Comparison of ENCODE assay signal across 11 mouse cellular contexts in the genomic region with DNA sequence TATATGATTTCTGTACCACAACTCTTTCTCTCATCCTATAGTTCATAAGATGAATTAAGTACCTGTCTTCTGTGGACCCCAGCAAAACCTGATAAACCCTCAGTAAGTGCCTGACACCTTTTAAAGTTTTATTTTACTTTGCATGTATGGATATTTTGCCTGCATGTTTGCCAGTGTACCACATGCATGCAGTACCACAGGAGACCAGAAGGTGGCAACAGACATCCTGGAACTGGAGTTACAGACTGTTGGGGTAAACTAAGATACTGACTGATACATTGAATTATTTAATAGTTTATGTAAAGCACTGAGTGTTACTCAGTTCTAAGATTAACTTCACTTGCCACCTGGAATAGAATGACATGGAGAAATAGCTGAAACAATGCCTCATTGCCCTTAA. TPM values are rescaled to one million over a fixed set of nuclear protein-coding genes. Genes with fewer than 3 reads are reported as not detected.
DNase-seq lines count a peak whose midpoint lies in the region; ATAC-seq and TF ChIP-seq lines count a peak whose summit lies in the region.
"Not testable (repeated sequence)": the region's sequence is repeated elsewhere in the genome, so short reads cannot be mapped to it uniquely, and the experiment has no call there.
"Had no signal": no experiment of that assay in that cellular context is flagged by ENCODE, and none has a peak within 500 bp of the region (broad histone marks: within the 10 kb centered on the region; RNA-seq: fewer than 3 reads in every experiment).

No protein-coding gene starts in this region.

- H3K9ac ChIP-seq in midbrain, postnatal 0 days (replicated peaks; ENCODE audit: low read length, poor library complexity, severe bottlenecking), result not testable (repeated sequence)

- not testable (repeated sequence) for H3K4me3 ChIP-seq in limb, embryonic 10.5 days; midbrain, postnatal 0 days (ENCODE audit: low read depth, low read length)

- not testable (repeated sequence) for H3K9me3 ChIP-seq in limb, embryonic 10.5 days (replicated peaks); midbrain, postnatal 0 days (ENCODE audit: low read length)

- H3K36me3 ChIP-seq in limb, embryonic 10.5 days; midbrain, postnatal 0 days (ENCODE audit: insufficient read depth, low read length): not testable (repeated sequence)

- ATAC-seq in midbrain, postnatal 0 days (ENCODE audit: low FRiP score), result not testable (repeated sequence)

- DNase-seq in B cell, adult 2 months, result peak; percentile 52 to 55
- peak; percentile 33 for DNase-seq in adrenal gland, postnatal 14 days
- peak; percentile 58 for DNase-seq in embryo, embryonic 10.5 days (ENCODE audit: low spot score)
- DNase-seq in heart, adult 8-10 months (ENCODE audit: low spot score), result peak; percentile 33
- peak; percentile 42 to 68 for DNase-seq in kidney, postnatal 25 days
- DNase-seq in limb, embryonic 10.5 days (ENCODE audit: low spot score), result peak; percentile 34
- peak; percentile 54 for DNase-seq in midbrain, postnatal 0 days (ENCODE audit: low spot score)
- DNase-seq in testis, postnatal 10 days (ENCODE audit: low spot score), result peak; percentile 63

- TF ChIP-seq CTCF in midbrain, postnatal 0 days (IDR thresholded peaks at IDR 0.05), result peak; percentile 86

- not testable (repeated sequence) for H3K27me3 ChIP-seq in limb, embryonic 10.5 days (ENCODE audit: low read depth, poor library complexity, severe bottlenecking); midbrain, postnatal 0 days (ENCODE audit: insufficient read depth, low read length)

- not testable (repeated sequence) for H3K4me1 ChIP-seq in limb, embryonic 10.5 days; midbrain, postnatal 0 days (ENCODE audit: insufficient read depth, low read length)

- H3K27ac ChIP-seq in limb, embryonic 10.5 days; midbrain, postnatal 0 days (ENCODE audit: low read depth, low read length): not testable (repeated sequence)

- H3K4me2 ChIP-seq in midbrain, postnatal 0 days (ENCODE audit: low read depth, low read length, poor library complexity, severe bottlenecking), result not testable (repeated sequence)

RNA-seq across cellular contexts. Expression of a gene that starts 10.7 kb away (rescaled TPM):
- not detected in 2 replicates for total RNA-seq in adrenal gland, postnatal 14 days (2021)
- not detected for total RNA-seq in heart, adult 8-10 months (2022)
- polyA plus RNA-seq in limb, embryonic 10.5 days (2016; fragmentation: Nextera tagmentation; extraction: Ambion mirVana), result not detected in 2 replicates
- total RNA-seq in midbrain, postnatal 0 days (2014; rRNA removed), result not detected in 2 replicates
- not detected in 2 replicates for polyA plus RNA-seq in midbrain, postnatal 0 days (2015; fragmentation: Nextera tagmentation; extraction: Ambion mirVana)
- polyA plus RNA-seq: embryonic facial prominence, embryonic 12.5 days; kidney, embryonic 15.5 days; midbrain, embryonic 13.5 days had no signal

RNA-seq across cellular contexts. Expression of a gene that starts 31.6 kb away (rescaled TPM):
- total RNA-seq in adrenal gland, postnatal 14 days (2021), result not detected in 2 replicates
- total RNA-seq in heart, adult 8-10 months (2022), result not detected
- not detected in 2 replicates for polyA plus RNA-seq in limb, embryonic 10.5 days (2016; fragmentation: Nextera tagmentation; extraction: Ambion mirVana)
- not detected in 2 replicates for total RNA-seq in midbrain, postnatal 0 days (2014; rRNA removed)
- not detected in 2 replicates for polyA plus RNA-seq in midbrain, postnatal 0 days (2015; fragmentation: Nextera tagmentation; extraction: Ambion mirVana)
- polyA plus RNA-seq: embryonic facial prominence, embryonic 12.5 days; kidney, embryonic 15.5 days; midbrain, embryonic 13.5 days had no signal
